Mouse (Mus musculus) gastrocnemius, adult 2 months (tissue): ENCODE measurements around the gene Med12l. TPM values are rescaled to one million over a fixed set of nuclear protein-coding genes. Genes with fewer than 3 reads are reported as not detected.

ENCODE experiments used
- DNase-seq: peaks from one replicate; pipeline ENCODE4 v3.0.0; 2022
- H3K27ac ChIP-seq: fragments of 200-600 bp; 2 replicates; pipeline ENCODE4 v1.8.1; 2022; ENCODE audit warnings: mild to moderate bottlenecking
- H3K4me3 ChIP-seq: fragments of 200-600 bp; 2 replicates; pipeline ENCODE4 v1.8.1; 2022; ENCODE audit warnings: mild to moderate bottlenecking, moderate library complexity
- CTCF ChIP-seq: fragments of 200-600 bp; IDR thresholded peaks from 2 replicates; pipeline ENCODE4 v1.8.1; 2022; ENCODE audit warnings: antibody characterized with exemption, mild to moderate bottlenecking, moderate library complexity
- intact Hi-C: fragments of 180-260 bp; cut with DNase I; formaldehyde crosslinking; loops from one replicate; pipeline ENCODE4 v1.15.1; 2025
- total RNA-seq, 2 experiments: library from RNA; stranded (reverse); gene quantifications; 2 replicates each; pipeline ENCODE4 v1.2.3; 2021

Gene Med12l
- total RNA-seq, 2 experiments from 2014 or later: 0.54 to 0.92 TPM

GRCm38 (mm10) chr3:59227696-59228095 lies 222.1 kb downstream of the Med12l start:
- H3K27ac ChIP-seq: no peak overlapping the region
- DNase-seq: no peak
- no peak for TF ChIP-seq CTCF
- H3K4me3 ChIP-seq: no peak overlapping the region
- intact Hi-C loops: no loop called here

- peak overlapping the region; percentile 35; the same call in 1 of the 2 replicates for H3K27ac ChIP-seq
- DNase-seq: peak; percentile 27
- peak overlapping the region; percentile 45 for H3K4me3 ChIP-seq
- intact Hi-C loops: no loop called here
- TF ChIP-seq CTCF: no peak
These were observed 223.3 kb downstream of the Med12l start for GRCm38 (mm10) chr3:59228730-59229551.

- intact Hi-C loops: no loop called here
- Histone ChIP-seq H3K4me3 (no peak overlapping the region), H3K27ac (no peak overlapping the region)
- no peak for DNase-seq
- no peak for TF ChIP-seq CTCF
These were observed 225.3 kb downstream of the Med12l start for GRCm38 (mm10) chr3:59230912-59231311.

- intact Hi-C loops: no loop called here
- DNase-seq: no peak
- no peak overlapping the region for H3K27ac ChIP-seq
- no peak overlapping the region for H3K4me3 ChIP-seq
- no peak for TF ChIP-seq CTCF
These were observed 229.3 kb downstream of the Med12l start for GRCm38 (mm10) chr3:59234878-59235277.

DNA sequence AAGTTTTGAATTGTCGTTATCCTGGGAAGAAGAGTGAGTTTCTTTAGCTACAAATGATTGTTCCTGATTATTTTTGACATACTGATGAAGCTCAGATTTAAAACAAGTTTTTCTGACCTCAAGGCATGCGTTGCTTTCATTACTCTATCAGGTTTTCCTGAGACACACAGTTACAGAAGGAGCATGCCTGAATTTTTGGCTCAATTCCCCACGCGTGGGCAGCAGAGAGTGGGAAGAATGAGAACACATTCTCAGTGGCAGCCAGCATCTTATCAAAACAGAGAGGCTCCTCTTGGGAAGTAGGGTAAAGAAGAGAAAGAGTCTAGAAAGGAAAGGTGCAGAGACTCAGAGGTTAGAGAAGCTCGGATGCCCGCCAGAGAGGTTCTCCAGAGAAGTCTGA lies 237.8 kb downstream of the Med12l start:
- Histone ChIP-seq H3K27ac (no peak overlapping the region), H3K4me3 (no peak overlapping the region)
- intact Hi-C loops: no loop called here
- DNase-seq: no peak
- no peak for TF ChIP-seq CTCF

DNA sequence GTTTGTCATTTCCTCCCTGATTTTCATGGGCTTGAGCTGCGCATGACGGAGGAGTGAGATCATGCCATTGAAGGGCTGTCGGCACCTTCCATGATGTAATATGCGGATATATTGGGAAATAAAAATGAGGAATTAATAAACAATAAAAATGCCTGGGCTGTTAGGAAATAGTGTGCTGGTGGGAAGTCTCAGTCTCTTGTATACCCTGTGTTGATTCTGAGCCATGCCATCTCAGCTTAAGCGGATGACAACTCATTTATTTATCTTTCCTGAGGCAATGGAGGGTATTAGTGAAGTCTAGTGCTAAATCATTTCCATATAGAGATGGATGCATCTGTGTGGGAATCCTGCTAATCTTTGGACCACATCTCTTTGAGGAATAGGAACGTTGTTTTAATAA lies 242.4 kb downstream of the Med12l start:
- Histone ChIP-seq H3K4me3 (no peak overlapping the region), H3K27ac (no peak overlapping the region)
- no peak for DNase-seq
- intact Hi-C loops: no loop called here
- TF ChIP-seq CTCF: no peak

DNA sequence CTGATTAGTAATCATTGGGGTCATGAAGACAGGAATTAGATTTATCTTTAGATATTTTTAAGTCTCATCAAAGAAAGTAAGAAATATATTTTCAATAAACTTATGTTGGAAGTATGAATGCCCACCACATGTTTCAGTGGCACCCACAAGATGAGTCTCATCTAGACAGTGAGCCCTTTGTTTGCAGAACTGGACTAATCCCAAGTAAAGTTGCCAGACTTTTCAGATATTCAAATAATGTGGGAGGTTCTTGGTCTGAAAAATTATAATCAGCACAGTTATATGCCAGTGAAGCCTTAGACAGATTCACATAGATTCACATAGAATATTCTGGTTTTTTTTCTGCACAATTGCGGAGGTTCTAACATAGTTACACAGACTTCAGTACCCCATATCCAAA lies 244.8 kb downstream of the Med12l start:
- no peak for DNase-seq

DNA sequence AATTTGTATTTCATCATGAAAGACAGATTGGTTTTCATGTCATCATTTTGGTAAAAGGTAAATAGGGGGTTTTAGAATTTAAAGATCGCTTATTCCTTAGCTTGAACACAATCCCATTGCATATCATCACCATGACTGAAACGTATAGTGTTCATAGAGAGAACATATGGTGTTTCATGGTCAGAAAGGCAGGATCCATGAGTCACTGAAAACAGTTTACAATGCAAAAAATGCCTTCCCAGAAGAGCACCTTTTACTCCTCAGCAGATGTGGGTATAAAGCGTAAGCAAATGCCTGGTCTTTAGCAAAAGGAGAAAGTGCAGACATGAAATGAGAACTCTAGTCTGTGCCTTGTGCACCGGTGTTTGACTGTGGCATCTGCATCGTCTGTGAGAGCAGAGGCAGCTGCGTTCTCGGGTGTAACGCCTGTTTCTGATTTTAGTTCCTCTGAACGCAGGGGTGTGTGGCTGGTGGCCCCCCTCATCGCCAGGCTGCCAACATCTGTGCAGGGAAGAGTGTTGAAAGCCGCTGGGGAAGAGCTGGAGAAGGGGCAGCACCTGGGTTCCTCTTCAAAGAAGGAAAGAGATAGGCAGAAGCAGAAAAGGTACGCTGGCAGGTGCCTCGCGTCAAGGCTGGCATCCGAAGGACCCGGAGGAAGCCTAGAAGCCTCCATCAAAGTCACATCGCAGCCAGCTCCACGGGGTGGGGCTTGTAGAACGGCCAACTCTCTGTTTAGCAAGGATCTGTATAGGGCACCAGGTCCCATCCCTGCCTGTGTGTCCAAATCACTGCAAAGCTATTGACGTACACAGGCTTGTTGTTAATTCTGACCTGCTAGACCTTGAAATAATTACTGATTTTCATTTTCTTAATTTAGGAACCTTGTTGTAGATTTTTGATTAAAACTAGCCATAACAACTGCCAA lies 252.4 kb downstream of the Med12l start:
- no peak for TF ChIP-seq CTCF
- Histone ChIP-seq H3K4me3 (no peak overlapping the region), H3K27ac (no peak overlapping the region)
- intact Hi-C loops: no loop called here
- no peak for DNase-seq

More for the DNA sequence above, 244.8 kb downstream of the Med12l start:
- no peak overlapping the region for H3K4me3 ChIP-seq
- TF ChIP-seq CTCF: no peak
- H3K27ac ChIP-seq: no peak overlapping the region
- intact Hi-C loops: no loop called here

GRCm38 (mm10) chr3:59260745-59261144 lies 255.1 kb downstream of the Med12l start:
- no peak for TF ChIP-seq CTCF
- intact Hi-C loops: no loop called here
- Histone ChIP-seq H3K27ac (no peak overlapping the region), H3K4me3 (no peak overlapping the region)
- DNase-seq: no peak

- H3K4me3 ChIP-seq: peak overlapping the region; percentile 30
- no peak for TF ChIP-seq CTCF
- intact Hi-C loops: no loop called here
- H3K27ac ChIP-seq: 0 out of 2 replicates have a peak overlapping the region, but pooled peaks have one; percentile 8
- no peak for DNase-seq
These were observed 256.3 kb downstream of the Med12l start for GRCm38 (mm10) chr3:59261709-59262472.

GRCm38 (mm10) chr3:59262704-59263103 lies 257.1 kb downstream of the Med12l start, which contains the start of gene P2ry12:
P2ry12 (minus strand) TSS chr3:59262871.
- 0 out of 2 replicates have a peak within 1 kb of the TSS, but pooled peaks have one; percentile 8 for H3K27ac ChIP-seq
- TF ChIP-seq CTCF: no peak
- peak within 1 kb of the TSS; percentile 30 for H3K4me3 ChIP-seq
- intact Hi-C loops: no loop called here
- DNase-seq: no peak

DNA sequence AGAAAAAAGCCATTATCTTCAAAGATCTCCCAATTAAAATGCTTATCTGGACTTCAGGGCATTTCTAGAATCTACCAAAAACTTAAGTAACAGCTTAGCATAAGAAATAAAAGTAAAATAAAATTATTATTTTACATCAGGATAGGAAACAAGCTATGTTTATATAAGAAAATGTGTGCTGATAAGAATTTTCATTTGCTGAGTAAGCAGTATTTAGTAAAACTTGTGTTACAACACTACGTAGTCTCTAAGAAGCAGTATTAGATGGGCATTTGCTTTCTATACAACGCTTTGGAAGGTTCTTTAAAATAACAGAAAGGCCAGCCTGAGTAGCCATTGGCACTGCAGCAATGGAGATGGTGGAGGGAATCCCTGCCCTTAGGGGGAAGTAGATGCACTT lies 257.8 kb downstream of the Med12l start:
- H3K4me3 ChIP-seq: no peak overlapping the region
- no peak overlapping the region for H3K27ac ChIP-seq
- TF ChIP-seq CTCF: no peak
- intact Hi-C loops: no loop called here
- no peak for DNase-seq
